Mouse (Mus musculus) embryonic facial prominence, embryonic 10.5 days (tissue): ENCODE data around the gene Gm3542. TPM values are rescaled to one million over a fixed set of nuclear protein-coding genes. Genes with fewer than 3 reads are reported as not detected.
"Not testable (repeated sequence)": the region's sequence is repeated elsewhere in the genome, so short reads cannot be mapped to it uniquely, and the experiment has no call there.

Experiments
- DNase-seq: peaks from one replicate; pipeline ENCODE4 v3.0.0-alpha.2; 2017; ENCODE audit warnings: low spot score
- H3K27ac ChIP-seq: fragments of 300-500 bp; sonication (generic); replicated peaks from 2 replicates; pipeline ENCODE4 v1.5.1; 2016; ENCODE audit warnings: mild to moderate bottlenecking
- H3K27me3 ChIP-seq: fragments of 300-500 bp; sonication (generic); replicated peaks from 2 replicates; pipeline ENCODE4 v1.6.1; 2016; ENCODE audit warnings: low read depth, mild to moderate bottlenecking; ENCODE audit not compliant: poor library complexity, severe bottlenecking
- H3K36me3 ChIP-seq: fragments of 300-500 bp; sonication (generic); replicated peaks from 2 replicates; pipeline ENCODE4 v1.6.1; 2016; ENCODE audit warnings: mild to moderate bottlenecking, moderate library complexity
- H3K4me1 ChIP-seq: fragments of 300-500 bp; sonication (generic); 2 replicates; pipeline ENCODE4 v1.6.1; 2016
- H3K4me3 ChIP-seq: fragments of 300-500 bp; sonication (generic); 2 replicates; pipeline ENCODE4 v1.5.1; 2016; ENCODE audit warnings: mild to moderate bottlenecking, moderate library complexity
- H3K9me3 ChIP-seq: fragments of 300-500 bp; sonication (generic); 2 replicates; pipeline ENCODE4 v1.6.1; 2016; ENCODE audit warnings: mild to moderate bottlenecking
- WGBS: fragments of 180-500 bp; shearing (Covaris S2); methylation state at CpG from one replicate; pipeline ENCODE4 v1.1.7; 2016; 5-methylcytosine and 5-hydroxymethylcytosine counted together
- polyA plus RNA-seq: library from polyadenylated mRNA; unstranded; fragments of >200 nt; fragmentation: Nextera tagmentation; extraction: Ambion mirVana; gene quantifications from 2 replicates; pipeline ENCODE4 v1.2.1, GENCODE M21; 2016

Gm3542 gene
- polyA plus RNA-seq = not detected in 2 replicates

- H3K36me3 ChIP-seq, H3K9me3 ChIP-seq, H3K4me1 ChIP-seq, H3K4me3 ChIP-seq, DNase-seq, H3K27me3 ChIP-seq, H3K27ac ChIP-seq: not testable (repeated sequence)
- WGBS = no CpG with 5 or more reads among the region's 2 CpGs
Measured at GRCm38 (mm10) chr14:5334828-5335227, at the start of gene Gm3542. Gene Gm3542, minus strand, starts transcription at chr14:5334928.

Other genes starting within 250 kb of the Gm3542 start
- not detected in 2 replicates for gene Gm8279, start 203.4 kb downstream of the Gm3542 start, polyA plus RNA-seq
- gene Gm3317, start 170.4 kb downstream of the Gm3542 start, polyA plus RNA-seq = not detected in 2 replicates
- gene Gm8271, start 149.1 kb downstream of the Gm3542 start, polyA plus RNA-seq = not detected in 2 replicates
- not detected in 2 replicates for gene Gm3526, start 74.3 kb downstream of the Gm3542 start, polyA plus RNA-seq
- 0.22 TPM in 1 of 2 replicates, not detected in the other for gene Gm3500, start 54.1 kb upstream of the Gm3542 start, polyA plus RNA-seq
- 0.58 and 1.2 TPM in 2 replicates for gene Gm3194, start 120.5 kb upstream of the Gm3542 start, polyA plus RNA-seq
- not detected in 2 replicates for gene Gm8246, start 142.9 kb upstream of the Gm3542 start, polyA plus RNA-seq
- not detected in 2 replicates for gene Gm3187, start 149.3 kb upstream of the Gm3542 start, polyA plus RNA-seq
- 1.6 and 1.8 TPM in 2 replicates for gene Gm3488, start 166.7 kb upstream of the Gm3542 start, polyA plus RNA-seq
- not detected in 2 replicates for gene Gm3532, start 203.6 kb upstream of the Gm3542 start, polyA plus RNA-seq